ENCODE assay signal across 21 mouse cellular contexts in the genomic region with DNA sequence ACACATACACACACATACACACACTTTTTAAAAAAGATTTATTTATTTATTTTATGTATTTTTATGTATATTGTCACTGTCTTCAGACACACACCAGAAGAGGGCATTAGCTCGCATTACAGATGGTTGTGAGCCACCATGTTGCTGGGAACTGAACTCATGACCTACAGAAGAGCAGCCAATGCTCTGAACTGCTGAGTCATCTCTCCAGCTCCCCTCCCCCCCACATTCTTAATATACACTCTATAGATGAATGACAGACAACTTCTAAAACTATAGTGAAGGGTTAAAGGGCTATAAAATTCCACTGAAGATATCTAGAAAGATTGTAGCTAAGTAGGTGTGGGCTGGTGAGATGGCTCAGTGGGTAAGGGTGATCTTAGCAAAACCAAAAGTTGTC. TPM values are rescaled to one million over a fixed set of nuclear protein-coding genes. Genes with fewer than 3 reads are reported as not detected.
DNase-seq lines count a peak whose midpoint lies in the region; ATAC-seq and TF ChIP-seq lines count a peak whose summit lies in the region.
"Had no signal": no experiment of that assay in that cellular context is flagged by ENCODE, and none has a peak within 500 bp of the region (broad histone marks: within the 10 kb centered on the region; RNA-seq: fewer than 3 reads in every experiment).

No protein-coding gene starts in this region.

- DNase-seq in NIH3T3 (ENCODE audit: low read depth) = peak; percentile 74
- no peak for DNase-seq in stomach, postnatal 0 days (ENCODE audit: low spot score)
- DNase-seq in cerebellum, adult 9-10 months = no peak
- DNase-seq: adrenal gland, postnatal 25 days; cerebellum, adult 2 months; kidney, adult 8-10 months; kidney, postnatal 36 days; right cerebral cortex, postnatal 25 days; thymus, postnatal 25 days had no signal

- WGBS in heart, embryonic 16.5 days = 90% methylated on average over 1 of the region's 1 CpGs
- WGBS in heart, embryonic 11.5 days (ENCODE audit: insufficient replicate concordance) = 85% methylated on average over 1 of the region's 1 CpGs
- 87% methylated on average over 1 of the region's 1 CpGs for WGBS in midbrain, embryonic 12.5 days
- 88% methylated on average over 1 of the region's 1 CpGs for WGBS in midbrain, embryonic 16.5 days
- 90% methylated on average over 1 of the region's 1 CpGs for WGBS in stomach, postnatal 0 days

- no peaks in the 10 kb centered on the region for H3K9me3 ChIP-seq in heart, embryonic 16.5 days (replicated peaks; ENCODE audit: control insufficient read depth, low read length)
- H3K9me3 ChIP-seq in heart, embryonic 11.5 days (replicated peaks; ENCODE audit: control insufficient read depth, low read length) = no peaks in the 10 kb centered on the region
- no peaks in the 10 kb centered on the region for H3K9me3 ChIP-seq in midbrain, embryonic 12.5 days
- no peaks in the 10 kb centered on the region for H3K9me3 ChIP-seq in midbrain, embryonic 16.5 days (replicated peaks; ENCODE audit: control insufficient read depth, low read length, poor library complexity, severe bottlenecking)
- no peaks in the 10 kb centered on the region for H3K9me3 ChIP-seq in stomach, postnatal 0 days (ENCODE audit: control insufficient read depth, low read length)
- H3K9me3 ChIP-seq: embryonic facial prominence, embryonic 15.5 days; limb, embryonic 13.5 days; lung, embryonic 15.5 days; neural tube, embryonic 13.5 days had no signal

- H3K4me2 ChIP-seq in heart, embryonic 16.5 days (ENCODE audit: low read depth, low read length) = no peak overlapping the region
- no peak overlapping the region for H3K4me2 ChIP-seq in heart, embryonic 11.5 days
- H3K4me2 ChIP-seq in midbrain, embryonic 12.5 days (replicated peaks) = no peak overlapping the region
- H3K4me2 ChIP-seq in midbrain, embryonic 16.5 days (ENCODE audit: low read length) = no peak overlapping the region
- H3K4me2 ChIP-seq in stomach, postnatal 0 days (replicated peaks; ENCODE audit: low read depth) = no peak overlapping the region
- H3K4me2 ChIP-seq: embryonic facial prominence, embryonic 15.5 days; limb, embryonic 13.5 days; lung, embryonic 15.5 days had no signal

- TF ChIP-seq EP300 in stomach, postnatal 0 days (optimal IDR thresholded peaks at IDR 0.05) = no peak

- peaks cover 7% of the 10 kb centered on the region for H3K36me3 ChIP-seq in heart, embryonic 16.5 days (ENCODE audit: control insufficient read depth, insufficient read depth)
- H3K36me3 ChIP-seq in heart, embryonic 11.5 days (ENCODE audit: control insufficient read depth, insufficient read depth, low read length) = peaks cover 5% of the 10 kb centered on the region
- H3K36me3 ChIP-seq in midbrain, embryonic 12.5 days = peaks cover 33% of the 10 kb centered on the region
- 0 out of 2 replicates have a peak, but pooled peaks cover 2% of the 10 kb centered on the region for H3K36me3 ChIP-seq in midbrain, embryonic 16.5 days (ENCODE audit: control insufficient read depth, insufficient read depth, low read length)
- H3K36me3 ChIP-seq in stomach, postnatal 0 days (ENCODE audit: control insufficient read depth, insufficient read depth, low read length) = no peaks in the 10 kb centered on the region

- no peak for ATAC-seq in heart, embryonic 16.5 days (replicated peaks; ENCODE audit: extremely low read depth, insufficient read depth, low FRiP score)
- no peak for ATAC-seq in heart, embryonic 11.5 days (replicated peaks; ENCODE audit: insufficient number of reproducible peaks, low FRiP score, low TSS enrichment)
- ATAC-seq in midbrain, embryonic 12.5 days (ENCODE audit: low FRiP score, low read depth) = no peak
- ATAC-seq in midbrain, embryonic 16.5 days = no peak
- ATAC-seq in stomach, postnatal 0 days (ENCODE audit: low FRiP score, low TSS enrichment) = no peak
- ATAC-seq: forebrain, embryonic 16.5 days; inflammation-experienced regulatory T-cells, adult 6 months; Patski had no signal

- TF ChIP-seq CTCF in stomach, postnatal 0 days (IDR thresholded peaks at IDR 0.05; ENCODE audit: low read depth) = no peak

- peaks cover 46% of the 10 kb centered on the region for H3K4me1 ChIP-seq in heart, embryonic 16.5 days (ENCODE audit: control insufficient read depth, insufficient read depth, low read length)
- H3K4me1 ChIP-seq in heart, embryonic 11.5 days (ENCODE audit: control insufficient read depth, insufficient read depth, low read length) = peaks cover 44% of the 10 kb centered on the region
- H3K4me1 ChIP-seq in midbrain, embryonic 12.5 days = peaks cover 72% of the 10 kb centered on the region
- peaks cover 67% of the 10 kb centered on the region for H3K4me1 ChIP-seq in midbrain, embryonic 16.5 days (ENCODE audit: control insufficient read depth, insufficient read depth, low read length)
- peaks cover 8% of the 10 kb centered on the region; the same call in 1 of the 2 replicates for H3K4me1 ChIP-seq in stomach, postnatal 0 days (replicated peaks; ENCODE audit: control insufficient read depth, insufficient read depth)

- no peaks in the 10 kb centered on the region for H3K27me3 ChIP-seq in heart, embryonic 16.5 days (ENCODE audit: control insufficient read depth, insufficient read depth, low read length)
- H3K27me3 ChIP-seq in heart, embryonic 11.5 days (ENCODE audit: control insufficient read depth, insufficient read depth, low read length) = no peaks in the 10 kb centered on the region
- H3K27me3 ChIP-seq in midbrain, embryonic 12.5 days = no peaks in the 10 kb centered on the region
- no peaks in the 10 kb centered on the region for H3K27me3 ChIP-seq in midbrain, embryonic 16.5 days (ENCODE audit: control insufficient read depth, insufficient read depth, low read depth, low read length)
- H3K27me3 ChIP-seq in stomach, postnatal 0 days (ENCODE audit: control insufficient read depth, insufficient read depth, low read length) = no peaks in the 10 kb centered on the region
- H3K27me3 ChIP-seq: embryonic facial prominence, embryonic 15.5 days; limb, embryonic 13.5 days; lung, embryonic 15.5 days; neural tube, embryonic 13.5 days; Patski had no signal

- H3K27ac ChIP-seq in heart, embryonic 16.5 days (ENCODE audit: low read length) = peak overlapping the region; percentile 39; the same call in 1 of the 2 replicates
- H3K27ac ChIP-seq in heart, embryonic 11.5 days (ENCODE audit: low read depth, low read length) = no peak overlapping the region
- H3K27ac ChIP-seq in midbrain, embryonic 12.5 days (replicated peaks) = peak overlapping the region; percentile 71; the same call in 1 of the 2 replicates
- no peak overlapping the region for H3K27ac ChIP-seq in midbrain, embryonic 16.5 days (ENCODE audit: low read length)
- 0 out of 2 replicates have a peak overlapping the region, but pooled peaks have one; percentile 53 for H3K27ac ChIP-seq in stomach, postnatal 0 days (replicated peaks)
- H3K27ac ChIP-seq: limb, embryonic 13.5 days; macrophage had no signal

- no peak overlapping the region for H3K4me3 ChIP-seq in heart, embryonic 16.5 days (ENCODE audit: low read length)
- no peak overlapping the region for H3K4me3 ChIP-seq in heart, embryonic 11.5 days (ENCODE audit: low read depth, low read length)
- H3K4me3 ChIP-seq in midbrain, embryonic 12.5 days = no peak overlapping the region
- no peak overlapping the region for H3K4me3 ChIP-seq in midbrain, embryonic 16.5 days (ENCODE audit: low read depth, low read length)
- H3K4me3 ChIP-seq in stomach, postnatal 0 days (ENCODE audit: low read depth, low read length) = no peak overlapping the region
- H3K4me3 ChIP-seq: embryonic facial prominence, embryonic 15.5 days; limb, embryonic 13.5 days; lung, embryonic 15.5 days; neural tube, embryonic 13.5 days had no signal

- H3K9ac ChIP-seq in heart, embryonic 16.5 days (ENCODE audit: low read length) = no peak overlapping the region
- H3K9ac ChIP-seq in heart, embryonic 11.5 days (ENCODE audit: low read depth, low read length) = no peak overlapping the region
- H3K9ac ChIP-seq in midbrain, embryonic 12.5 days (replicated peaks) = no peak overlapping the region
- no peak overlapping the region for H3K9ac ChIP-seq in midbrain, embryonic 16.5 days (ENCODE audit: low read depth, low read length)
- no peak overlapping the region for H3K9ac ChIP-seq in stomach, postnatal 0 days (ENCODE audit: low read length)
- H3K9ac ChIP-seq: embryonic facial prominence, embryonic 15.5 days; limb, embryonic 13.5 days; lung, embryonic 15.5 days had no signal

RNA-seq across cellular contexts. Expression of a gene that starts 13.7 kb away (rescaled TPM):
- 17.6 and 18.6 TPM in 2 replicates for polyA plus RNA-seq in heart, embryonic 16.5 days (2015; fragmentation: Nextera tagmentation; extraction: Ambion mirVana)
- polyA plus RNA-seq in heart, embryonic 11.5 days (2014; fragmentation: Nextera tagmentation; extraction: Ambion mirVana) = 23.5 and 24.4 TPM in 2 replicates
- polyA plus RNA-seq in midbrain, embryonic 12.5 days (2016; fragmentation: Nextera tagmentation; extraction: Ambion mirVana) = 61.1 and 64.1 TPM in 2 replicates
- polyA plus RNA-seq in midbrain, embryonic 16.5 days (2015; fragmentation: Nextera tagmentation; extraction: Ambion mirVana) = 23.3 and 27.7 TPM in 2 replicates
- polyA plus RNA-seq in stomach, postnatal 0 days (2015; fragmentation: Nextera tagmentation; extraction: Ambion mirVana) = 12.0 and 12.5 TPM in 2 replicates

Comparison
In these comparisons a context has a peak if more than half of its experiments do, and no peak if none do; other contexts are left out.
1. H3K27ac ChIP-seq: peak in heart, embryonic 16.5 days (single experiment), midbrain, embryonic 12.5 days (single experiment) and stomach, postnatal 0 days (single experiment); none in heart, embryonic 11.5 days (single experiment) and midbrain, embryonic 16.5 days (single experiment).